Mouse (Mus musculus): ENCODE measurements around the gene Cldn10.

The Cldn10 gene

GRCm38 (mm10) chr14:118866014-118866811 lies 78.5 kb downstream of the Cldn10 start:
- no peak for DNase-seq (ENCODE audit: low spot score)

GRCm38 (mm10) chr14:118867366-118867765 lies 79.7 kb downstream of the Cldn10 start:
- no peak for DNase-seq (ENCODE audit: low spot score)

GRCm38 (mm10) chr14:118868102-118868724 lies 80.5 kb downstream of the Cldn10 start:
- no peak for DNase-seq (ENCODE audit: low spot score)

- DNase-seq (ENCODE audit: low spot score), result no peak
Observed at GRCm38 (mm10) chr14:118869712-118870111, 82.0 kb downstream of the Cldn10 start.

GRCm38 (mm10) chr14:118874126-118874525 lies 86.4 kb downstream of the Cldn10 start:
- DNase-seq (ENCODE audit: low spot score), result no peak

- DNase-seq (ENCODE audit: low spot score), result no peak
Observed at GRCm38 (mm10) chr14:118874786-118875415, 87.2 kb downstream of the Cldn10 start.

GRCm38 (mm10) chr14:118878346-118878910 lies 90.7 kb downstream of the Cldn10 start:
- DNase-seq (ENCODE audit: low spot score), result no peak

- no peak for DNase-seq (ENCODE audit: low spot score)
Observed at GRCm38 (mm10) chr14:118880696-118881095, 93.0 kb downstream of the Cldn10 start.

- no peak for DNase-seq (ENCODE audit: low spot score)
Observed at GRCm38 (mm10) chr14:118883344-118884249, 95.9 kb downstream of the Cldn10 start.

GRCm38 (mm10) chr14:118884250-118884556 lies 96.5 kb downstream of the Cldn10 start:
- DNase-seq (ENCODE audit: low spot score), result no peak

- no peak for DNase-seq (ENCODE audit: low spot score)
Observed at GRCm38 (mm10) chr14:118890101-118890500, 102.4 kb downstream of the Cldn10 start.

- no peak for DNase-seq (ENCODE audit: low spot score)
Observed at GRCm38 (mm10) chr14:118895228-118895627, 107.5 kb downstream of the Cldn10 start.

GRCm38 (mm10) chr14:118895655-118896054 lies 107.9 kb downstream of the Cldn10 start:
- no peak for DNase-seq (ENCODE audit: low spot score)

GRCm38 (mm10) chr14:118899940-118900339 lies 112.2 kb downstream of the Cldn10 start:
- no peak for DNase-seq (ENCODE audit: low spot score)

- no peak for DNase-seq (ENCODE audit: low spot score)
Observed at GRCm38 (mm10) chr14:118900911-118901310, 113.2 kb downstream of the Cldn10 start.

GRCm38 (mm10) chr14:118903397-118903796 lies 115.7 kb downstream of the Cldn10 start:
- no peak for DNase-seq (ENCODE audit: low spot score)

- DNase-seq (ENCODE audit: low spot score), result no peak
Observed at GRCm38 (mm10) chr14:118903867-118904562, 116.3 kb downstream of the Cldn10 start.

- DNase-seq (ENCODE audit: low spot score), result no peak
Observed at GRCm38 (mm10) chr14:118907592-118907991, 119.9 kb downstream of the Cldn10 start.

GRCm38 (mm10) chr14:118909872-118910271 lies 122.2 kb downstream of the Cldn10 start:
- DNase-seq (ENCODE audit: low spot score), result no peak

- peak; percentile 77 for DNase-seq (ENCODE audit: low spot score)
Observed at GRCm38 (mm10) chr14:118910332-118911222, 122.9 kb downstream of the Cldn10 start.
